Mouse (Mus musculus) thymus, adult 2 months (tissue): ENCODE data around the gene Gm5134. TPM values are rescaled to one million over a fixed set of nuclear protein-coding genes. Genes with fewer than 3 reads are reported as not detected.

ENCODE experiments used
- DNase-seq: peaks from one replicate; pipeline ENCODE4 v3.0.0; 2021
- H3K27ac ChIP-seq: fragments of 200-500 bp; 2 replicates; pipeline ENCODE4 v1.5.1; 2012; ENCODE audit warnings: low read length, control low read depth; ENCODE audit not compliant: control insufficient read depth, insufficient read depth
- H3K27me3 ChIP-seq: fragments of 200-500 bp; 2 replicates; pipeline ENCODE4 v1.6.1; 2012; ENCODE audit warnings: mild to moderate bottlenecking, low read length, moderate library complexity, mixed read lengths; ENCODE audit not compliant: control insufficient read depth, insufficient read depth
- H3K36me3 ChIP-seq: fragments of 200-500 bp; 2 replicates; pipeline ENCODE4 v1.6.1; 2012; ENCODE audit warnings: mild to moderate bottlenecking, low read length, moderate library complexity; ENCODE audit not compliant: control insufficient read depth, insufficient read depth
- H3K4me1 ChIP-seq: fragments of 200-500 bp; replicated peaks from 2 replicates; pipeline ENCODE4 v1.6.1; 2012; ENCODE audit warnings: low read length; ENCODE audit not compliant: control insufficient read depth, insufficient read depth
- H3K4me3 ChIP-seq: fragments of 200-500 bp; 2 replicates; pipeline ENCODE4 v1.5.1; 2012; ENCODE audit warnings: mild to moderate bottlenecking, low read length, control low read depth, moderate library complexity; ENCODE audit not compliant: control insufficient read depth, insufficient read depth
- CTCF ChIP-seq: fragments of 200-500 bp; IDR thresholded peaks from 2 replicates; pipeline ENCODE4 v1.5.1; 2012; ENCODE audit warnings: mild to moderate bottlenecking, control low read depth, low read length, moderate library complexity, borderline replicate concordance; ENCODE audit not compliant: control insufficient read depth, poor library complexity, insufficient read depth; ENCODE audit errors: extremely low read depth
- POLR2A ChIP-seq: fragments of 200-500 bp; IDR thresholded peaks from 2 replicates; pipeline ENCODE4 v1.6.1; 2012; ENCODE audit warnings: mild to moderate bottlenecking, low read length, control low read depth, moderate library complexity; ENCODE audit not compliant: control insufficient read depth, poor library complexity, insufficient read depth; ENCODE audit errors: extremely low read depth
- WGBS: fragments of 180-500 bp; shearing (Covaris S2); methylation state at CpG from one replicate; pipeline ENCODE4 v1.1.7; 2018; 5-methylcytosine and 5-hydroxymethylcytosine counted together
- polyA plus RNA-seq: library from polyadenylated mRNA; depleted of rRNA; stranded (reverse); fragments of >200 nt; gene quantifications from 2 replicates; pipeline ENCODE4 v1.2.3, GENCODE M21; 2012

Gm5134 gene
- polyA plus RNA-seq, 1 experiment, result 4.0 TPM

- DNase-seq, result no peak
- Histone ChIP-seq H3K27me3 (no peaks in the 10 kb centered on the region), H3K4me1 (no peaks in the 10 kb centered on the region), H3K36me3 (no peaks in the 10 kb centered on the region), H3K27ac (no peak overlapping the region), H3K4me3 (no peak overlapping the region)
- 99% methylated on average over 2 of the region's 2 CpGs for WGBS
- TF ChIP-seq CTCF, result no peak
- no peak for TF ChIP-seq POLR2A
Observed at GRCm38 (mm10) chr10:76003221-76003620, 48.9 kb downstream of the Gm5134 start.

DNA sequence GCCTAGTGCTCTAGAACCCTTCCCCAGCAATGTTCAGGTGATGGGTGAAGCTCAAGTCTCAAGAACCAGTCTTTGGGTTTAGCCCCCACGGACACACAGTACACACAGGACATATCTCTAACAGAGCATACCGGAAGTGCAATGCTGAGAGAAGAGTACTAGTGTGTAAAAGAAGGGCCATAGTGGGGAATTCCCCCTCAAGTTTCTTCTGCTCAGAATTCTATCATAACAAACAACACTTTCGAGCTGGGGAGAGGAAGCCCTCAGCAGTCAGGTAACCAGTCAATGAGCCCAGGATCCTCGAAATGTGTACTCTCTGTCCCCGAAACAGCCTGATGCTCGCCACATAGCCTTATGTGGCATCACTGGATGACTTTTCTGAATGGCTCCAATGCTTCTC, 52.1 kb downstream of the Gm5134 start:
- no peak overlapping the region for H3K4me3 ChIP-seq
- no peaks in the 10 kb centered on the region for H3K36me3 ChIP-seq
- H3K4me1 ChIP-seq, result no peaks in the 10 kb centered on the region
- no peak for DNase-seq
- H3K27me3 ChIP-seq, result no peaks in the 10 kb centered on the region; the same call in 1 of the 2 replicates
- WGBS, result 92% methylated on average over 6 of the region's 6 CpGs
- no peak for TF ChIP-seq POLR2A
- no peak for TF ChIP-seq CTCF
- H3K27ac ChIP-seq, result no peak overlapping the region

DNA sequence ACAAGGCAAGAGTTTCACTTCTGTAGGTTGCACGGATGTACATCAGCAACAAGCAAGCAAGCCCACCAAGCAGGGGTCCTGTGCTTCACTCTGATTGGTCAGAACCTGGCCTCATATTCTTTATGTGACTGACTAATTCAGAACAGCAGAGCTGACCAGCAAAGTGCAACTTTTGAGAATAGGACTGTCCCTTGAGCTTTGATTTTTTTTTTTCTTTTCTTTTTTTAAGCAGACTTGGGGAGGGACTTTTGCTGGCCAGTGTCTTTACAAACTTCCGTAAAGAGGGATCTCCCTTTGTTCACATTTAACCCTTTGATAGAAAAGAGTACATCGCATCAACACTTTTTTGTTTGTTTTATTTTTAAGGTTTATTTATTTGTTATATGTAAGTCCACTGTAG, 55.5 kb downstream of the Gm5134 start:
- Histone ChIP-seq H3K4me1 (no peaks in the 10 kb centered on the region), H3K4me3 (no peak overlapping the region), H3K27me3 (no peaks in the 10 kb centered on the region; the same call in 1 of the 2 replicates), H3K27ac (no peak overlapping the region), H3K36me3 (no peaks in the 10 kb centered on the region)
- TF ChIP-seq CTCF, result no peak
- TF ChIP-seq POLR2A, result no peak
- WGBS, result 91% methylated on average over 3 of the region's 3 CpGs
- no peak for DNase-seq

DNA sequence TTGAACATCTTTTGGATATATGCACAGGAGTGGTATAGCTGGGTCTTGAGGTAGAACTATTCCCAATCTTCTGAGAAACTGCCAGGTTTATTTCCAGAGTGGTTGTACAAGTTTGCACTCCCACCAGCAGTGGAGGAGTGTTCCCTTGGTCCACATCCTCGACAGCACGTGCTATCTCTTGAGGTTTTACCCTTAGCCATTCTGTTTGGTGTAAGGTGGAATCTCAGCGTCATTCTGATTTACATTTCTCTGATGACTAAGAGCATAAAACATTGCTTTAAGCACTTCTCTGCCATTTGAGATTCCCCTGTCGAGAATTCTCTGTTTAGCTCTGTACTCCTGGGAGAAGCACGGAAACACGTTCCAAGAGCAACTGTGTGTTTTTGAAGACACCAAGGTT, 58.6 kb downstream of the Gm5134 start:
- no peaks in the 10 kb centered on the region for H3K4me1 ChIP-seq
- 83% methylated on average over 6 of the region's 6 CpGs for WGBS
- no peak for DNase-seq

DNA sequence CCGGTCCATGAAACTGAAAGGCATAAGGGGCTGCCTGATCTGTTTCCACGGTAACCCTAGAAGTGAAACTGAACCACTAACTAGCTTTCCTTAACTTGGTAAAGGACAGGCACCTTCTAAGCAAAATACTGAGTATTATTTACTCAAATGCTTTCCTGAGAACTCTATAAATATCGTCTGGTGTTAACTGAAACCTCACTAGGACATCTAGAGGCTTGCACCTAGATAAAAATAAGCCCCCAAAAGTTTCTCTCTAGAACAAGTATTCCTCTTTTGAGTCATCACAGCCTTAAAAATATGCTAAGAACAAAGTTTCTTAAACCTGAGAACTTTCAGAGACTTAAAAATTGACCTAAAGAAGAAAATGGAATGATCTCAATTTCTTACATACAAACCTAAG, 62.6 kb downstream of the Gm5134 start:
- no peak overlapping the region for H3K4me3 ChIP-seq
- no peaks in the 10 kb centered on the region for H3K4me1 ChIP-seq
- no peak for DNase-seq
- H3K36me3 ChIP-seq, result no peaks in the 10 kb centered on the region
- H3K27me3 ChIP-seq, result no peaks in the 10 kb centered on the region
- TF ChIP-seq POLR2A, result no peak
- no peak for TF ChIP-seq CTCF
- no peak overlapping the region for H3K27ac ChIP-seq
- 89% methylated on average over 3 of the region's 3 CpGs for WGBS

More for the DNA sequence above, 58.6 kb downstream of the Gm5134 start:
- TF ChIP-seq POLR2A (no peak), CTCF (no peak)
- H3K36me3 ChIP-seq, result no peaks in the 10 kb centered on the region
- H3K27ac ChIP-seq, result no peak overlapping the region
- no peaks in the 10 kb centered on the region; the same call in 1 of the 2 replicates for H3K27me3 ChIP-seq
- H3K4me3 ChIP-seq, result no peak overlapping the region

- Histone ChIP-seq H3K36me3 (no peaks in the 10 kb centered on the region), H3K4me3 (no peak overlapping the region), H3K27ac (no peak overlapping the region), H3K27me3 (no peaks in the 10 kb centered on the region), H3K4me1 (no peaks in the 10 kb centered on the region)
- DNase-seq, result no peak
- 56% methylated on average over 3 of the region's 3 CpGs for WGBS
- TF ChIP-seq CTCF, result no peak
- TF ChIP-seq POLR2A, result no peak
Observed at GRCm38 (mm10) chr10:76021728-76022127, 67.4 kb downstream of the Gm5134 start.

DNA sequence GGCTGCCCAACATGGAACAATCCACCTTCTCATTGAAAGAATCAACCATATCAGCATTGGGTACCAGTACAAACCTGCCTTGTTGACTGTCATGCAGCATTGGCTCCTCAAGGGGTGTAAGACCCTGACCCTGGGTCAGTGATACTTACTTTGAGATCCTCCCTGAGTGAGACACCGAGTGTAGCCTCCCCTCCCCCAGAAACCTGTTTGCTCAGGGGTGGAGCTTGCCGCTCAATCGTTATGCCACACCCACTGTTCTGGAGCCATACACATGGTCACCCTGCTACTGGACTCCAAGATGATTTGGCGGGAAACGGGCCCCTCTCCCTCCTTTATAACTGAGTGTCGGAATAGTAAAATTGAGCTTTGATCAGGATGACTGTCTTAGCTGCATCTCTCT, 69.6 kb downstream of the Gm5134 start:
- Histone ChIP-seq H3K27ac (no peak overlapping the region), H3K36me3 (no peaks in the 10 kb centered on the region), H3K4me1 (no peaks in the 10 kb centered on the region), H3K4me3 (no peak overlapping the region), H3K27me3 (no peaks in the 10 kb centered on the region)
- DNase-seq, result no peak
- 96% methylated on average over 6 of the region's 6 CpGs for WGBS
- TF ChIP-seq CTCF, result no peak
- no peak for TF ChIP-seq POLR2A
